Mouse (Mus musculus) intestine, embryonic 14.5 days (tissue): ENCODE data around the gene Ppfibp2. TPM values are rescaled to one million over a fixed set of nuclear protein-coding genes. Genes with fewer than 3 reads are reported as not detected.
A peak's percentile ranks its signal among the peaks of the same experiment; 100 is the strongest.

Experiments used
- ATAC-seq: fragments of 200-750 bp; cut with Nextera tagmentation; replicated peaks from 2 replicates; pipeline ENCODE4 v1.8.0; 2017; ENCODE audit warnings: low read depth, moderate number of reproducible peaks, moderate TSS enrichment, moderate library complexity; ENCODE audit not compliant: low FRiP score, low TSS enrichment
- DNase-seq: peaks from one replicate; pipeline ENCODE4 v3.0.0-alpha.2; 2018; ENCODE audit warnings: low spot score
- H3K27ac ChIP-seq: fragments of 300-500 bp; sonication (generic); 2 replicates; pipeline ENCODE4 v1.5.1; 2014; ENCODE audit warnings: low read depth, mild to moderate bottlenecking, control low read depth
- H3K27me3 ChIP-seq: fragments of 300-500 bp; sonication (generic); replicated peaks from 2 replicates; pipeline ENCODE4 v1.6.1; 2014; ENCODE audit warnings: low read length, control low read depth; ENCODE audit not compliant: control insufficient read depth, insufficient read depth
- H3K36me3 ChIP-seq: fragments of 300-500 bp; sonication (generic); 2 replicates; pipeline ENCODE4 v1.6.1; 2014; ENCODE audit warnings: low read length, control low read depth; ENCODE audit not compliant: control insufficient read depth, insufficient read depth
- H3K4me1 ChIP-seq: fragments of 300-500 bp; sonication (generic); replicated peaks from 2 replicates; pipeline ENCODE4 v1.6.1; 2014; ENCODE audit warnings: low read length, control low read depth, mixed read lengths; ENCODE audit not compliant: control insufficient read depth, insufficient read depth
- H3K4me2 ChIP-seq: fragments of 300-500 bp; sonication (generic); 2 replicates; pipeline ENCODE4 v1.6.1; 2014; ENCODE audit warnings: low read length
- H3K4me3 ChIP-seq: fragments of 300-500 bp; sonication (generic); 2 replicates; pipeline ENCODE4 v1.5.1; 2014; ENCODE audit warnings: low read depth, low read length, control low read depth, mixed read lengths
- H3K9ac ChIP-seq: fragments of 300-500 bp; sonication (generic); 2 replicates; pipeline ENCODE4 v1.6.1; 2014; ENCODE audit warnings: mild to moderate bottlenecking, low read length
- H3K9me3 ChIP-seq: fragments of 300-500 bp; sonication (generic); 2 replicates; pipeline ENCODE4 v1.6.1; 2016; ENCODE audit warnings: low read length, control low read depth; ENCODE audit not compliant: control insufficient read depth
- WGBS: fragments of 180-500 bp; shearing (Covaris S2); extraction: QIAGEN DNeasy Blood & Tissue Kit; methylation state at CpG from one replicate; pipeline ENCODE4 v1.1.7; 2014; 5-methylcytosine and 5-hydroxymethylcytosine counted together
- polyA plus RNA-seq: library from polyadenylated mRNA; unstranded; fragments of >200 nt; fragmentation: Nextera tagmentation; extraction: Ambion mirVana; gene quantifications from 2 replicates; pipeline ENCODE4 v1.2.1, GENCODE M21; 2014

The Ppfibp2 gene
- polyA plus RNA-seq, 1 experiment from 2014 or later = 11.2 TPM

GRCm38 (mm10) chr7:107600651-107601050 is 5.6 kb downstream of the Ppfibp2 start:
- 71% methylated on average over 5 of the region's 5 CpGs for WGBS
- no peak overlapping the region for H3K4me2 ChIP-seq
- H3K9me3 ChIP-seq = no peaks in the 10 kb centered on the region
- ATAC-seq (no peak), DNase-seq (no peak)
- H3K4me3 ChIP-seq = no peak overlapping the region
- no peaks in the 10 kb centered on the region for H3K27me3 ChIP-seq
- no peak overlapping the region for H3K9ac ChIP-seq
- H3K36me3 ChIP-seq = no peaks in the 10 kb centered on the region
- H3K4me1 ChIP-seq = no peaks in the 10 kb centered on the region; the same call in 1 of the 2 replicates
- no peak overlapping the region for H3K27ac ChIP-seq

- Histone ChIP-seq H3K4me2 (no peak overlapping the region), H3K36me3 (no peaks in the 10 kb centered on the region), H3K9me3 (no peaks in the 10 kb centered on the region), H3K27ac (no peak overlapping the region), H3K27me3 (no peaks in the 10 kb centered on the region), H3K4me1 (no peaks in the 10 kb centered on the region), H3K9ac (no peak overlapping the region), H3K4me3 (no peak overlapping the region)
- ATAC-seq = no peak
- 78% methylated on average over 4 of the region's 4 CpGs for WGBS
- DNase-seq = no peak
Measured at GRCm38 (mm10) chr7:107602505-107602904, 7.5 kb downstream of the Ppfibp2 start.

GRCm38 (mm10) chr7:107602913-107603312 is 7.9 kb downstream of the Ppfibp2 start:
- Histone ChIP-seq H3K9ac (no peak overlapping the region), H3K36me3 (no peaks in the 10 kb centered on the region), H3K9me3 (no peaks in the 10 kb centered on the region), H3K27me3 (no peaks in the 10 kb centered on the region), H3K27ac (no peak overlapping the region), H3K4me3 (no peak overlapping the region), H3K4me1 (no peaks in the 10 kb centered on the region), H3K4me2 (no peak overlapping the region)
- 80% methylated on average over 6 of the region's 6 CpGs for WGBS
- DNase-seq = no peak
- ATAC-seq = no peak

GRCm38 (mm10) chr7:107607766-107608165 is 12.8 kb downstream of the Ppfibp2 start:
- no peak for DNase-seq
- Histone ChIP-seq H3K36me3 (no peaks in the 10 kb centered on the region), H3K4me1 (no peaks in the 10 kb centered on the region), H3K9ac (no peak overlapping the region), H3K27ac (no peak overlapping the region), H3K27me3 (no peaks in the 10 kb centered on the region), H3K4me3 (no peak overlapping the region), H3K9me3 (no peaks in the 10 kb centered on the region), H3K4me2 (no peak overlapping the region)
- WGBS = 94% methylated on average over 1 of the region's 1 CpGs
- ATAC-seq = no peak

- Histone ChIP-seq H3K4me1 (no peaks in the 10 kb centered on the region), H3K4me3 (no peak overlapping the region), H3K9me3 (no peaks in the 10 kb centered on the region), H3K9ac (no peak overlapping the region), H3K27me3 (no peaks in the 10 kb centered on the region), H3K27ac (no peak overlapping the region), H3K4me2 (no peak overlapping the region), H3K36me3 (no peaks in the 10 kb centered on the region)
- no peak for DNase-seq
- ATAC-seq = no peak
- 93% methylated on average over 2 of the region's 2 CpGs for WGBS
Measured at GRCm38 (mm10) chr7:107609622-107610255, 14.7 kb downstream of the Ppfibp2 start.

GRCm38 (mm10) chr7:107610880-107611279 is 15.9 kb downstream of the Ppfibp2 start:
- Histone ChIP-seq H3K4me3 (no peak overlapping the region), H3K9ac (no peak overlapping the region), H3K9me3 (no peaks in the 10 kb centered on the region), H3K4me1 (no peaks in the 10 kb centered on the region), H3K27me3 (no peaks in the 10 kb centered on the region), H3K4me2 (no peak overlapping the region), H3K27ac (no peak overlapping the region), H3K36me3 (no peaks in the 10 kb centered on the region)
- WGBS = 88% methylated on average over 5 of the region's 5 CpGs
- ATAC-seq (no peak), DNase-seq (no peak)

GRCm38 (mm10) chr7:107618028-107618992 is 23.3 kb downstream of the Ppfibp2 start:
- Histone ChIP-seq H3K9ac (no peak overlapping the region), H3K27ac (no peak overlapping the region), H3K4me3 (no peak overlapping the region), H3K4me2 (no peak overlapping the region), H3K27me3 (no peaks in the 10 kb centered on the region), H3K4me1 (no peaks in the 10 kb centered on the region), H3K9me3 (no peaks in the 10 kb centered on the region), H3K36me3 (no peaks in the 10 kb centered on the region)
- WGBS = 28% methylated on average over 11 of the region's 11 CpGs
- ATAC-seq (peak; percentile 34; the same call in 1 of the 2 replicates), DNase-seq (no peak)

GRCm38 (mm10) chr7:107619225-107619624 is 24.2 kb downstream of the Ppfibp2 start:
- 0 out of 2 replicates have a peak, but pooled peaks have one; percentile 28 for ATAC-seq
- Histone ChIP-seq H3K4me3 (no peak overlapping the region), H3K4me2 (no peak overlapping the region), H3K9ac (no peak overlapping the region), H3K27ac (no peak overlapping the region), H3K4me1 (no peaks in the 10 kb centered on the region), H3K9me3 (no peaks in the 10 kb centered on the region), H3K27me3 (no peaks in the 10 kb centered on the region), H3K36me3 (no peaks in the 10 kb centered on the region)
- 60% methylated on average over 4 of the region's 4 CpGs for WGBS
- no peak for DNase-seq
